Mouse (Mus musculus): ENCODE measurements around the gene Tmem170b.

Tmem170b gene

DNA sequence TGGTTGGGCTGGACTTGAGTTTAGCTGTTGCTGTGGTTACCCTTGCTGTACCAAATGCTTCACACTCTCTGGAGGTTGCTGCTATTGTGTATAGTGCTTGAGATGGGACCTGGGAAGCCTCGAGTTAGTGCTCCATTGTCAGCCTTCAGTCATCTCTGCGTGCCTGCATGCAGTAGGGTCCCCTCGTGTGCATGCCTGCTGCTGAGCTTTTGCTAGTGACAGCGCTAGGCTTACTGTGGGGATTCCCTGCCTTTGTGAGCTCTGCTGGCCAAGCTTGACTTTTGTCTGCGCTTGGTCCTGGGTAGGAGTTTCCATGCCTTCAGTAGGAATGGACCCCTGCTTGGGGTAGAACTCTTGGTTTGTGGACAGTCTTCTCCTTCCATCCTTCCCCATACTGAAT, 9.3 kb downstream of the Tmem170b start:
- DNase-seq, result no peak

- DNase-seq, result no peak
These were observed 13.8 kb downstream of the Tmem170b start for GRCm38 (mm10) chr13:41619470-41619869.

GRCm38 (mm10) chr13:41620132-41620531, 14.4 kb downstream of the Tmem170b start:
- no peak for DNase-seq

- no peak for DNase-seq
These were observed 18.4 kb downstream of the Tmem170b start for GRCm38 (mm10) chr13:41624123-41624522.

DNA sequence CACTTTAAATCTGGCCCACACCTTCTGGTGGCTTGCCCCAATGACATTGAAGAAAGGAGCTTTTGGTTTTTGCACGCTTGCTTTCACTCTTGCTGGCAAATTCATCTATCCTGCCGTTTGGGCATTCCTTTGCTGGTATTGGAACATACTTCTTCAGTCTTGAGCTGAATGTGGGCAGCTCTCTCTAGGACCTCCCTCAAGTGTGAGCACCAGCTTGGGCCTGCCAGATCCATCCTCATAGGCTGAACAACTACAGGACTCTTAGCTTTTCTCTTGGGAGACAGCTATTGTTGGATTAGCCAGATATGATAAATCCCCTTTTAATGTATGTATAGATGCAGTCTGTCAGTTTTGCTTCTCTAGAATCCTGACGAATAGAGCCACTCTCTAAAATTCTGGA, 19.5 kb downstream of the Tmem170b start:
- no peak for DNase-seq

DNA sequence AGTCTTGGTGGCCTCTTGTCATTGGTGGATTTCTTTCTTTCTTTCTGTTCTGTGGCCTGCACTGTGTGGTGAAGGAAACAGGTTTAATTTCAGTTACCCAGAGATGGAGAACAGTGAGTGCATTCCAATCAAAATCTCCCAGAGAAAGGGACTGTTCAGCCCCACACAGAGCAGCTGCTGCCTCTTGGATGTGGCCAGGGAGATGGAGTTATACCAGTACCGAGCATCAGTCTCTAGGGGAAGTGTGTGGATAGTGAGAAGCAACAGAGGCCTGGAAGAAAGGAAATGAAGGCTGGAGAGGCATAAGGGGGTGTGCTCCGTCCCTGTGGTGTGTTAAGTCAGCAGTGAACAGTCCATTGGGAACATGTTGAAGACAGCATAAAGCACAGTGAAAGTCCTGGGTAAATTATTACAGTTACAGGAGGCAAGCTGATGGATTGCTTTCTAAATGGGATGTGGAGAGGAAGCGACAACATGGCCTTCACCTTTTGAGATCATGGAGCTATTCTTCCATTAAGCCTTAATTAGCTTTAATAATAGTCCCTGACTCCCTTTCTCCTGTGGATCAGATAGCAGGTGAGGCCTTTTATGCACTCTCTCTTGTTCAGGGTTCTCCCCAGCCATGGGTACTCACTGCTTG, 21.7 kb downstream of the Tmem170b start:
- no peak for DNase-seq

- peak; percentile 54 to 79 for DNase-seq
These were observed 28.7 kb downstream of the Tmem170b start for GRCm38 (mm10) chr13:41634401-41634818.

DNA sequence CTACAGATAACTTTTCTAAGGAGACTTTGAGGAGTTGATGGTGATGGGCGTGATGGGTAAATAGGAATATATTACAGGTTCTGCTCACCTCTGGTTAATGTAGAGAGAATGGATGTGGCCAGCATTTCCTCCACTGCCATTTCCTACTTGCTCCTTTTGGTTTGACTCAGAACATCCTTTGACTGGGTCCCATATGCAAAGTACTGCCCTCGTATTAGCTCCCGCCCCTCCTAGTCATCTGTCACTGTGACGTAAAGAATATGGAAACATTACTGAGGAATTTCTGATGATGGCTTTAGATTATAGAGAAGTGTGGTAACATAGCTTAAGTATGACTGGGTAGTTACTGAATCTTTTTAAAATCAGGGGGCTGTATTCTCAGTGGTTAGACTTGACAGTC, 32.4 kb downstream of the Tmem170b start:
- DNase-seq, result no peak

DNA sequence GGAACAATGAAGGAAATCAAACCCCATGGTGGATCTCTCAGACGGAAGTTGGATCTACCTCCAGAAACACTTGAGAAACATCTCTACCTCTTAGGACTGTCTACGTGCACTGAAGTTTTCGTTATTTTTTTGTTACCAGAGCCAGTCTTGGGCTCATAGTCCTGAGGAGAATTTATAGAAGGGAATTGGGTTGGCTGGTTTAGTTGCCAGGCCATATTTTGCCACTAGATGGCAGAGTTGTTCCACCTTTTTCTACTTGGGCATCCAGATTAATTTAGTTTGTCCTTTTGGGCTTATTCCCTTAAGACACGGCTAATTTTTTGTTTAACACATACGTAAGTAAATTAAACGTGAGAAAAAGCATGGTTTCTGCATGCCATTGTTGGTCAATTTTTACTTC, 37.1 kb downstream of the Tmem170b start:
- peak in 1 of 2 experiments; percentile 44 for DNase-seq

GRCm38 (mm10) chr13:41643798-41644197, 38.1 kb downstream of the Tmem170b start:
- DNase-seq, result no peak

GRCm38 (mm10) chr13:41644591-41645482, 39.1 kb downstream of the Tmem170b start:
- no peak for DNase-seq

DNA sequence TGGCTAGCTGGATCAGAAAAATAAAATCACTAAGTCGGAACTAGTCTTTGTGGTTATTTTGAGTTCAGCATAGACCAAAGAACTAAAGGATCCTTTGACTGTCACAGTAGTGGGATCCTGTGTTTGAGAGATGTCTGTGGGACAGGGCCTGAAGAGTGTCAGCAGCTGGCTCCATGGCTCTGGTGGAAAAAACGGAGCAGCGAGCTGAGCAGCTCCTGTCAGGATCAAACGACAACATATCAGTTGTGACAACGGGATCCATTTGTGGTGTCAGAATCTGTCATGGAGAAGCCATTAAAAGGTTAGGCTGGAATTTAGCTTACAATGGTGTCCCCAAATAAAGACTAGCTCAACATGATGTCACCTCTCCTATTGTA, 39.8 kb downstream of the Tmem170b start:
- DNase-seq, result no peak

DNA sequence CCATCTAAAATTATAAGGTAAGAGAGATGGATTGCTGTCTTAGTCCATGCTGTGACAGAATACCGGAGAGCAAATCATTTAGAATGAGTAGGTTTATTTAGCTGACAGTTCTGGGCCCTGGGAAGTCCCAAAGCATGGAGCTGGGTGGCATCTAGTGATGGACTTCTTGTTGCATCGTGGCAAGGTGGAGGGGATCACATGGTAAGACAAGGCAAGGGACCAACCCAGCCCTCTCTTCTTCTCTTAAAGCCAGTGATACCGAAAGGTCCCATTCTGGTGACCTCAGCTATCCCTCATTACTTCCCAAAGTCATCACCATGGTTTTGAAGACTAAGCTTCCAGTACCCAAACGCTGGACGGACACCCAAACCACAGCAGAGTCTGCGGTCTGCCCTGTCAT, 42.3 kb downstream of the Tmem170b start:
- DNase-seq, result no peak

DNA sequence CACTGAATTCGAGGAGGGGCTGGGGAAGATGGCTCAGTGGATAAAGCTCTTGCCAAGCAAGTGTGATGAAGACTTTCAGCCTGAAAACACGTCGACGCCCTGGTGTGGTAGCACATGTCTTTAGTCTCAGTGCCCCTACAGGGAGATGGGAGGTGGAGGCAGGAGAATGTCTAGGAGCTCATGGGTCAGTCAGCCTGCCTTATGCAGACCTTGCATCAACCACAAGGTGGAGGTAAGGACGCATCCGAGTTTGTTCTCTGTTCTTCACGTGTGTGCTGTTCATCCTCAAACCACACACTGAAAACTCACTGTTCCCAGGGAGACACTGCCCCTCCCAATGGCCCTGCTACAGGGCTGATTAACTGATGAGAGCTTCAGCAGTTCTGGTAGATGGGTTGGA, 45.0 kb downstream of the Tmem170b start:
- no peak for DNase-seq

DNA sequence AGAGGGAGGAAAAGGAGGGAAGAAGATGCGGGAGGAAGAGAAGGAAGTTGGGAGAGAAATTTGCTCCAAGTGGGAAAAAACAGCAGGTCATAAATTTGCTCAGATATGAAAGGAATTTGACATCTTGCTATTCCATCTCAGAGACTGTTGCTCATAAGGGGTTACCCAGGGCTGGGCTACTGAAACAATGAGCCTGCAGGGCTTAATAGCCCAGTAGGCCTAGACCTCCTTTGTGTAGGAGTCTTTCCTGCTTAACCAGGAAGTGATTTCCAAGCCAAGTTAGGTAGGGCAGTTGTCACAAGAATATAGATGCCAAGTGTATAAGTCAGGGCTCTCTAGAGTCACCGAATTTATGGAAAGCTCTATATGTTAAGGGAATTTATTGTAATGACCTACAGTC, 48.1 kb downstream of the Tmem170b start:
- no peak for DNase-seq

DNA sequence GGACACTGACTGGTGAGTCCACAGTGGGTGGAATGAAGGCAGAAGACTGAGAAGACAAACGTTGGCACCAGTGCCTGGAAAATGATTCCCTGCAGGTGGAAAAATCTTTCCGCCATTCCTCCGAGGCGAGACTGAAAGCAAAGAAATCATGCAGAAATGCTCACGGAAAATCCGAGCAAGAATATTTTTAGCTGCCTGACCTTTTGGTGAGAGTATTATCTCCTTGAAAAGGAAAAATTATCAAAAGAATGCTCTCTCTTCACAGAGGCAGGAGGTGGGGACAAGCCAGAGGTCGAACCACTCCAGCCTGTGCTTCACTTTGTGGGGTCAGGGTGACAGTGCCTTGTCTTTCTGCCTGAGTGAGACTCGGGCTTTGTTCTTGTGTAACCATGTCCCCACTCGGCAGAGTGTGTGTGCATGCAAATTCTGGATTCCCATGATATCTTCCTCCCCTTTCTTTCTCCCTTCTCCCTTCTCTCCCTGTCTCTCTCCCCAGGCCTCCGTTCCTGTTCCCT, 49.9 kb downstream of the Tmem170b start:
- no peak for DNase-seq

- no peak for DNase-seq
These were observed 54.5 kb downstream of the Tmem170b start for GRCm38 (mm10) chr13:41660052-41660793.

GRCm38 (mm10) chr13:41661116-41661515, 55.4 kb downstream of the Tmem170b start:
- DNase-seq, result no peak

GRCm38 (mm10) chr13:41662401-41663070, 56.8 kb downstream of the Tmem170b start:
- no peak for DNase-seq

DNA sequence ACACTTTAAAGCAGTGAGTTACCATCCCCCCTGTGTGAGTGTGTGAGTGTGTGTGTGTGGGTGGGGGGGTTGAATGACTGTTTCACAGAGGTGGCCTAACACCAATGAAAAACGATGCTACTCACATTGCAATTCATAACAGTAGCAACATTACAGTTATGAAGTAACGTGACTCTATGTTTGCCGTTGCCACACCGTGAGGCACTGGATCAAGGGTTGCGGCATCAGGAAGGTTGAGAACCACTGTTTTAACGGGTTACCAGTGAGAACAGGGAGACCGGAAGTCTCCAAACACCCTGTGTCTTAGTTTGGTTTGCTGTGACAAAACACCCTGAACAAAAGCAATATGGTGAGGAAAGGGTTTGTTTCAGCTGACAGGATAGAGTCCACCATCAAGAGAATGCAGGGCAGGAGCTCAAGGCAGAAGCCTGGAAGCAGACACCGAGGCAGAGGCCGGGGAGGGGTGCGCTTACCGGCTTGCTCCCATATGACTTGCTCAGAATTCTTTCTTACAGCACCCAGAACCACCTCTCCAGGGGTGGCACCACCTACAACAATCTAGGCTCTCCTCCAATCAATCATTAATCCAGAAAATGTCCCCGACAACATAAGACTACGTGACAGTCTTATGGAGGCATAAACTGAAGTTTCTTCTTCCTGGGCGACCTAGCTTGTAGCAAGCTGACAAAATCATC, 57.9 kb downstream of the Tmem170b start:
- no peak for DNase-seq

- no peak for DNase-seq
These were observed 64.2 kb downstream of the Tmem170b start for GRCm38 (mm10) chr13:41669951-41670350.

Data from spleen, adult 18-20 months (tissue).